Mouse (Mus musculus): ENCODE measurements around the gene Haus4. TPM values are rescaled to one million over a fixed set of nuclear protein-coding genes. Genes with fewer than 3 reads are reported as not detected.

The Haus4 gene
- polyA plus RNA-seq (2015; fragmentation: Nextera tagmentation; extraction: Ambion mirVana): 26.3 and 28.6 TPM in 2 replicates

- H3K4me1 ChIP-seq (replicated peaks): peaks cover 14% of the 10 kb centered on the region
- H3K27me3 ChIP-seq: no peaks in the 10 kb centered on the region
- peaks cover 17% of the 10 kb centered on the region for H3K36me3 ChIP-seq
- H3K27ac ChIP-seq (replicated peaks): peak within 1 kb of the TSS; percentile 74
- WGBS: under 1% methylated on average over 76 of the region's 76 CpGs
- H3K9me3 ChIP-seq: no peaks in the 10 kb centered on the region
- peak within 1 kb of the TSS; percentile 57 for H3K4me3 ChIP-seq
- H3K4me2 ChIP-seq: peak within 1 kb of the TSS; percentile 86
- peak; percentile 96 for ATAC-seq (ENCODE audit: low read depth)
- H3K9ac ChIP-seq: peak within 1 kb of the TSS; percentile 79
Measured at GRCm38 (mm10) chr14:54553975-54554769, at the start of gene Haus4. Haus4 (minus strand) TSS chr14:54554616.

GRCm38 (mm10) chr14:54603686-54604085 lies 49.3 kb upstream of the Haus4 start:
- ATAC-seq (ENCODE audit: low read depth): no peak
- no peaks in the 10 kb centered on the region for H3K9me3 ChIP-seq
- H3K4me2 ChIP-seq: peak overlapping the region; percentile 61
- H3K36me3 ChIP-seq: peaks cover 9% of the 10 kb centered on the region; the same call in 1 of the 2 replicates
- WGBS: 90% methylated on average over 8 of the region's 8 CpGs
- no peak overlapping the region for H3K9ac ChIP-seq
- H3K4me1 ChIP-seq (replicated peaks): peaks cover 24% of the 10 kb centered on the region
- no peaks in the 10 kb centered on the region for H3K27me3 ChIP-seq
- H3K27ac ChIP-seq (replicated peaks): peak overlapping the region; percentile 97
- peak overlapping the region; percentile 64 for H3K4me3 ChIP-seq

- peak; percentile 99 for ATAC-seq (ENCODE audit: low read depth)
- Histone ChIP-seq H3K27ac (replicated peaks) (peak overlapping the region; percentile 97), H3K4me1 (replicated peaks) (peaks cover 24% of the 10 kb centered on the region), H3K27me3 (no peaks in the 10 kb centered on the region), H3K9ac (peak overlapping the region; percentile 81), H3K4me2 (peak overlapping the region; percentile 61), H3K4me3 (peak overlapping the region; percentile 64), H3K36me3 (peaks cover 9% of the 10 kb centered on the region; the same call in 1 of the 2 replicates), H3K9me3 (no peaks in the 10 kb centered on the region)
- under 1% methylated on average over 46 of the region's 46 CpGs for WGBS
Measured at GRCm38 (mm10) chr14:54603038-54603654, 48.7 kb upstream of the Haus4 start.

GRCm38 (mm10) chr14:54602613-54603012 lies 48.2 kb upstream of the Haus4 start:
- WGBS: 28% methylated on average over 4 of the region's 4 CpGs

GRCm38 (mm10) chr14:54601601-54602000 lies 47.2 kb upstream of the Haus4 start:
- no peak for ATAC-seq (ENCODE audit: low read depth)
- no peak overlapping the region for H3K4me3 ChIP-seq
- H3K9me3 ChIP-seq: no peaks in the 10 kb centered on the region
- 82% methylated on average over 2 of the region's 2 CpGs for WGBS
- H3K36me3 ChIP-seq: peaks cover 14% of the 10 kb centered on the region; the same call in 1 of the 2 replicates
- H3K4me2 ChIP-seq: no peak overlapping the region
- no peaks in the 10 kb centered on the region for H3K27me3 ChIP-seq
- H3K9ac ChIP-seq: no peak overlapping the region
- H3K4me1 ChIP-seq (replicated peaks): peaks cover 24% of the 10 kb centered on the region
- H3K27ac ChIP-seq (replicated peaks): no peak overlapping the region

More at GRCm38 (mm10) chr14:54602613-54603012, 48.2 kb upstream of the Haus4 start:
- peaks cover 9% of the 10 kb centered on the region; the same call in 1 of the 2 replicates for H3K36me3 ChIP-seq
- peak overlapping the region; percentile 97 for H3K27ac ChIP-seq (replicated peaks)
- H3K27me3 ChIP-seq: no peaks in the 10 kb centered on the region
- peak overlapping the region; percentile 64 for H3K4me3 ChIP-seq
- H3K9ac ChIP-seq: peak overlapping the region; percentile 81
- peak overlapping the region; percentile 61 for H3K4me2 ChIP-seq
- peaks cover 24% of the 10 kb centered on the region for H3K4me1 ChIP-seq (replicated peaks)
- ATAC-seq (ENCODE audit: low read depth): peak; percentile 45
- H3K9me3 ChIP-seq: no peaks in the 10 kb centered on the region

GRCm38 (mm10) chr14:54597084-54597483 lies 42.7 kb upstream of the Haus4 start:
- no peak for ATAC-seq (ENCODE audit: low read depth)
- no peaks in the 10 kb centered on the region for H3K9me3 ChIP-seq
- H3K27ac ChIP-seq (replicated peaks): no peak overlapping the region
- H3K4me2 ChIP-seq: no peak overlapping the region
- H3K27me3 ChIP-seq: no peaks in the 10 kb centered on the region
- H3K4me3 ChIP-seq: no peak overlapping the region
- no peak overlapping the region for H3K9ac ChIP-seq
- H3K36me3 ChIP-seq: peaks cover 31% of the 10 kb centered on the region
- 78% methylated on average over 7 of the region's 7 CpGs for whole genome bisulfite sequencing
- peaks cover 14% of the 10 kb centered on the region for H3K4me1 ChIP-seq (replicated peaks)

- Histone ChIP-seq H3K4me1 (replicated peaks) (peaks cover 14% of the 10 kb centered on the region), H3K9me3 (no peaks in the 10 kb centered on the region), H3K9ac (no peak overlapping the region), H3K27me3 (no peaks in the 10 kb centered on the region), H3K4me3 (no peak overlapping the region), H3K27ac (replicated peaks) (peak overlapping the region; percentile 28; the same call in 1 of the 2 replicates), H3K36me3 (peaks cover 38% of the 10 kb centered on the region), H3K4me2 (no peak overlapping the region)
- ATAC-seq (ENCODE audit: low read depth): no peak
- 65% methylated on average over 28 of the region's 28 CpGs for WGBS
Measured at GRCm38 (mm10) chr14:54594631-54595414, 40.4 kb upstream of the Haus4 start.

GRCm38 (mm10) chr14:54594055-54594454 lies 39.6 kb upstream of the Haus4 start:
- Histone ChIP-seq H3K36me3 (peaks cover 31% of the 10 kb centered on the region), H3K27ac (replicated peaks) (no peak overlapping the region), H3K27me3 (no peaks in the 10 kb centered on the region), H3K9ac (no peak overlapping the region), H3K4me2 (no peak overlapping the region), H3K4me3 (no peak overlapping the region), H3K9me3 (no peaks in the 10 kb centered on the region), H3K4me1 (replicated peaks) (peaks cover 14% of the 10 kb centered on the region)
- 91% methylated on average over 3 of the region's 3 CpGs for WGBS
- no peak for ATAC-seq (ENCODE audit: low read depth)

GRCm38 (mm10) chr14:54592319-54592934 lies 38.0 kb upstream of the Haus4 start:
- Histone ChIP-seq H3K9me3 (no peaks in the 10 kb centered on the region), H3K4me1 (replicated peaks) (peaks cover 14% of the 10 kb centered on the region), H3K4me2 (0 out of 2 replicates have a peak overlapping the region, but pooled peaks have one; percentile 21), H3K27ac (replicated peaks) (peak overlapping the region; percentile 81), H3K9ac (peak overlapping the region; percentile 52), H3K27me3 (no peaks in the 10 kb centered on the region), H3K4me3 (no peak overlapping the region), H3K36me3 (peaks cover 28% of the 10 kb centered on the region)
- ATAC-seq (ENCODE audit: low read depth): 0 out of 2 replicates have a peak, but pooled peaks have one; percentile 21
- 40% methylated on average over 10 of the region's 10 CpGs for WGBS

GRCm38 (mm10) chr14:54591056-54591455 lies 36.6 kb upstream of the Haus4 start:
- Histone ChIP-seq H3K4me2 (no peak overlapping the region), H3K9ac (no peak overlapping the region), H3K36me3 (peaks cover 24% of the 10 kb centered on the region), H3K27ac (replicated peaks) (no peak overlapping the region), H3K27me3 (no peaks in the 10 kb centered on the region), H3K9me3 (no peaks in the 10 kb centered on the region), H3K4me3 (no peak overlapping the region), H3K4me1 (replicated peaks) (peaks cover 14% of the 10 kb centered on the region)
- WGBS: 92% methylated on average over 16 of the region's 16 CpGs
- no peak for ATAC-seq (ENCODE audit: low read depth)

- no peak for ATAC-seq (ENCODE audit: low read depth)
- WGBS: 48% methylated on average over 7 of the region's 7 CpGs
Measured at GRCm38 (mm10) chr14:54583681-54584338, 29.4 kb upstream of the Haus4 start.

More at GRCm38 (mm10) chr14:54583681-54584338, 29.4 kb upstream of the Haus4 start:
- Histone ChIP-seq H3K9me3 (no peaks in the 10 kb centered on the region), H3K27me3 (no peaks in the 10 kb centered on the region), H3K4me2 (no peak overlapping the region), H3K4me3 (no peak overlapping the region), H3K27ac (replicated peaks) (no peak overlapping the region), H3K36me3 (peaks cover 29% of the 10 kb centered on the region), H3K9ac (no peak overlapping the region), H3K4me1 (replicated peaks) (no peaks in the 10 kb centered on the region)
